Mouse (Mus musculus) embryonic stem cell, embryonic (primary cell): Measurements from ENCODE around the gene Cib4.

Source experiments
- CTCF ChIA-PET, 4 experiments: fragments of 300-600 bp in 2 of 4; fragments of 350-600 bp in 2 of 4; sonication (Branson Sonifier 250); formaldehyde crosslinking; loops; one replicate each; lab custom pipeline; 2022; ENCODE audit warnings: inconsistent platforms in 2 of 4; lab: Charles Lee
- POLR2A ChIA-PET, 4 experiments: fragments of 300-600 bp in 2 of 4; fragments of 350-600 bp in 2 of 4; sonication (Branson Sonifier 250); formaldehyde crosslinking; loops; one replicate each; lab custom pipeline; 2022; ENCODE audit warnings: antibody characterized with exemption in 4 of 4, inconsistent platforms in 1 of 4; lab: Charles Lee

The Cib4 gene

DNA sequence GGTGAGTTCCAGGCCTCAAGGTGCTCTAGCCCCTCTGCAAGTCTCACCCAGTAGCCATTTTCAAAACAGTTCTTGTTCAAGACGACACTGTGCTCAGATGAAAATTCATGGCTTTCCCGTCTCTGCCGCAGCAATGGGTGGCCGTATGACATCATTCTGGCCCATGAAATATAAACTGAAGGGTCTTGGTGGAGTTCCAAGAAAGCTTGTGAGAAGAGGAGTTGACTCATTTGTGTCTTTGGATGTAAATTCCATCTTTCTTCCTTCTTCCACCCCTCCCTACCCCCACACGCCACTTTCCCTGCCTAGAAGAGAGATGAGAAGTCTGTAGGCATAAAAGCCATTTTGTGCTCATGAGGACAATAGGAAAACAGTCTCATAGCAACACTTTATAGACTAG, 54.8 kb downstream of the Cib4 start:
- POLR2A ChIA-PET = no interaction called here
- CTCF ChIA-PET = interaction anchor here in 1 of 4 experiments (0.7 kb wide), 1 partner anchor 14 kb away, joined by 3 read pairs; no protein-coding TSS in a partner anchor

DNA sequence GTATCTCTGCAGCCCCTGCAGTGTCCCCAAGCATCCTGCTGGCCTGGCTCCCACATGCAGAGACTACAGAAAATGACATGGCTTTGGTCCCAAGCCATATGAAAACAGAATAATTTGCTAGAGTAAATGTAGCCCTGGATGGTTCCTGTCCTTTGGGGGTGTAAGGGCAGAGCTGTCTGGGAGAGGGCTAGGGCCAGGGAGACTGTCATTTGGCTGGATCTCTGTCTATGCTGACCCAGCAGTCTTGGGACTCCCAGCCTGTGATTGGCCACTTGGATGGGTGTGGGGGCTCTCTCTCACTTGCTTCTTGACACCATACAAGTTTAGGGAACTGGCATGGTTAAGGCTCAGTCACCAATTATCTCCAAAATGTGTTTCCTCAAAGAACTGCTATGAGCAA, 55.4 kb downstream of the Cib4 start:
- ChIA-PET POLR2A (no interaction called here), CTCF (interaction anchor here in 1 of 4 experiments (0.5 kb wide), 1 partner anchor 196 kb away, joined by 3 read pairs; no protein-coding TSS in a partner anchor)

DNA sequence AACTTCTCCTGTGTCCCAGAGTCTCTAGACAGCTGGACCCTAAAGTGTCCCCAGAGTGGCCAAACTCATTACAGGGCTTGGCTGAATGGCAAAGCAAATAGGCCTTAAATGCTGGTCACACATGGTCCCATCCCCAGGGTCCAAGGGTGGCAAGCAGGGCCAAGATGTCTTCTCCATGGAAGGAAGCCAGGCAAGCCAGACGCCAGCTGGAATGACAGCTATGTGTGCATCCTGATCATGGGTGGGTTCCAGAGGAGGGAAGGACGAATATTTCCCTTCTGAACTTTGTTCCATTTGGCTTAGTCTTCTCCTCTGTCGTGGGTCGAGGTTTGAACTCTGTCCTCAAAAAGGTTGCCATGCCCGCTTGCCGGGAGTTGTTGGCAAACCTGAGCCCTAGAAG, 60.5 kb downstream of the Cib4 start:
- POLR2A ChIA-PET = interaction anchor here in 1 of 4 experiments (0.6 to 1.1 kb wide), 2 partner anchors 10 to 138 kb away, joined by 3 read pairs; no protein-coding TSS in a partner anchor
- CTCF ChIA-PET = interaction anchor here in 2 of 4 experiments (0.5 to 1.3 kb wide), 2 partner anchors 10 to 11 kb away, joined by 3 read pairs; no protein-coding TSS in a partner anchor

DNA sequence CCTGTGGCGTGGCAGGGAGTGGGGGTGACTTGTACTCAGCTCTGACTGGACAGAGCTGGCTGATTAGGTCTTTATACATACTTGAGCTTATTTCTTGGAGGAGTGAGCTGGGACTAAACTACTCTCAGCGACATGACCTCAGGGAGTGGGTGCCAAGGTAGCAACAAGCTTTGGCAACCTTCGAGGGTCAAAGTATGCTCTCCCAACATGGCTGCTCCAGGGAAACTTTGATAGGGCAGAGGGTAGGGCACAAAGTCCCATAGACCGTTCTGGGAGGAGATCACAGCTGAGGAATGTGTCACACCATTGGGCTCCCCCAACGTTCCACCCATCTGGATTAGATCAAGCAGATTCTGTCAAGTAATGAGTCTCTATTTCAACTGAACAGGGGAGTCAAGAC, 61.0 kb downstream of the Cib4 start:
- POLR2A ChIA-PET = no interaction called here
- CTCF ChIA-PET = interaction anchor here in 1 of 4 experiments (1.3 kb wide), 1 partner anchor 11 kb away, joined by 3 read pairs; no protein-coding TSS in a partner anchor

DNA sequence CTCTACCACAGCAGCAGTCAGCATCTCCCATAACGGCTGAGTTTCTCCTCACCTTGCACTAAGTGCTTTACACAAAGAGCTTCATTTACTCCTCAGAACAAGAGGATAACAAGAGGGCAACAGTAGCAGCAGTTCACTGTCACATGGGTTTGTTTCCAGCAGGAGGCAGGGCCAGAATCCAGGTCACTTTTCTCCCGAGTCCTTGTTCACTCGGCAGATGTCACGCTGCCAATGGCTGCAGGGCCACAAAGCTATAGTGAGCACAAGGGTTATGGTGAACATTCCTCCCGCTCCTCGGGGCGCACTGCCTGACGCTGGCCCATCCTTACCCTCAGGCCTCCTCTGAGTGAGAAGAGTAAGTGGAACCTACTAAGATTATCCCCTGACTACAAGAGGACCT, 62.1 kb downstream of the Cib4 start:
- ChIA-PET CTCF (interaction anchor here in 3 of 4 experiments (0.6 to 1.4 kb wide), 3 partner anchors 92 to 269 kb away, joined by 3 to 6 read pairs (median 6); no protein-coding TSS in a partner anchor), POLR2A (interaction anchor here in 2 of 4 experiments (1.0 to 1.4 kb wide), 2 partner anchors 12 kb away, joined by 4 to 8 read pairs; no protein-coding TSS in a partner anchor)

DNA sequence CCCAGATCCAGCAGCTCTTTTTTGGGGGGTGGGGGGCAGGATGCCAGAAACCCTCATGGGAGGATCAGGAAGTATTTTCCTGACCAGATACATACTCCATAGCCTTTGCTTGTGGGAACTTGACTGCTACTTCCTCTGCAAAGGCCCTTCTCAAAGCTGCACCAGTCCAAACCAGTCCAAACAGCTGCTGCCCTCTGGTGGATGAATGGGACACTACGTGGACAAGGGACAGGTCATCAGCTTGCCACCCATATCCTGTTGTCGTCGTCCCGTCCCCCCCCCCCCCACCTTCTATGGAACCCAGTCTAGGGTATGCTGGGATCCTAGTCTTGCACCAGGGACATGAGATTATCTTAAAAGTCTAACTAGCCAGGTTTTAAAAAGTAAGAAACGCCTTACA, 63.3 kb downstream of the Cib4 start:
- ChIA-PET CTCF (interaction anchor here (0.5 to 1.5 kb wide), 48 partner anchors 9 to 1906 kb away, joined by 3 to 13 read pairs (median 4); partner anchors contain the start of genes 1700001C02Rik (in 1 of the 4) and Otof (in 1 of the 4)), POLR2A (interaction anchor here (0.6 to 1.4 kb wide), 9 partner anchors 11 to 1431 kb away, joined by 3 to 8 read pairs (median 4); partner anchors contain the start of gene Otof (in 2 of the 4))

DNA sequence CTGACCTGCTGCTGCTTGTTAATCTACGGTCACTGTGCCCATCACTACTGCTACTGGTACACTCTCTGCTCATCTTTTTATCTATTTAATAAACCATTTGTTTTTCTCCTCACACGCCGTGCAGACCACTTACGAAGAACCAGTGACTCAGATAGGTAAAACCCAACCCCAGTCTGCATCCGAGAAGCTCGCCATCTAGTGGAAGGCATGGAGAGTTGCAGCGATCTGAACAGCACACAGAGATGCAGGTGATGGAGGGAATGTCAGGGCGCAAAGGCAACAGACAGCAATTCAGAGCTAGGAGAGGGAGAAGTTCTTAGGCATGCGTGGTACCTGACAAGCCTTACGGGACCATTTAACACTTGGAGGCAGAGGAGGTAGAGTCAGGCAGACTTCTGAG, 69.1 kb downstream of the Cib4 start:
- ChIA-PET POLR2A (interaction anchor here in 2 of 4 experiments (1.0 to 1.4 kb wide), 4 partner anchors 9 to 34 kb away, joined by 3 to 4 read pairs (median 3); no protein-coding TSS in a partner anchor), CTCF (interaction anchor here (0.6 to 3.3 kb wide), 36 partner anchors 9 to 993 kb away, joined by 3 to 19 read pairs (median 4); partner anchors contain the start of genes Otof (in 3 of the 4), 1700001C02Rik (in 1 of the 4), Cenpa (in 1 of the 4) and Drc1 (in 1 of the 4))

DNA sequence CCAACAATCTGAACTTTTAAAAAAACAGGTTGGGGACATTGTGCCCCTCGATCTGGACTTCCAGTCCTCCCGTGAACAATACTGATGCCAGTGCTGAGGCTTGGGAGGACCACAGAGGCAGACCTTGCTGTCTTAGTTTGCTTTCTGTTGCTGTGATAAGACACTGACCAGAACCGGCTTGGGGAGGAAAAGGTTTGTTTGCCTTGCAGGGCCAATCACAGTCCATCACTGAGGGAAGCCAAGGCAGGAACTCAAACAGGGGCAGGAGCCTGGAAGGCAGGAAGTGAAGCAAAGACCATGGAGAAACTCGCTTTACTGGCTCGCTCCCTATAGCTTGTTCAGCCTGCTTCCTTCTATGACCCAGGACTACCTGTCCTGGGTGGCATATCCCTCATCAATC, 73.5 kb downstream of the Cib4 start:
- CTCF ChIA-PET = interaction anchor here in 1 of 4 experiments (1.6 kb wide), 1 partner anchor 10 kb away, joined by 3 read pairs; no protein-coding TSS in a partner anchor
- POLR2A ChIA-PET = interaction anchor here in 2 of 4 experiments (1.1 to 1.5 kb wide), 2 partner anchors 11 to 14 kb away, joined by 4 read pairs; no protein-coding TSS in a partner anchor

DNA sequence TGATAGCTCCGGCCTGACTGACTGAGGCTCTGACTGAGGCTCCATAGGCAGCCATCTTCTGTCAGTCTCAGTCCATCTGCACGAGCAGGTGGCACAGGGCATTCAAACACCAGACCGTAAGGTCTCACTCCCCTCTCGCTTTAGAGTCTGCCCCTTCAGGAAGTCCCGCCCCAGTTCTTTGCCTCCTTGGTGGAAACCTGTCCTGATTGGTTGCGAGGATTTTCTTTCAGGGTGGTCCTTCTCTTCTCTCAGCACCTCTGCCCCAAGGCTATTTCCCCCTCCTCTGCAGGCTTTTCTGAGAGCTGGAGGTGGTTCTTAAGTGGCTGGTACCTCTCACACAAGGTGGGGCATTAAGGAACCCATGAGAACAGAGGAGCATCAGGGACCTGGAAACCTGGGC, 75.2 kb downstream of the Cib4 start:
- ChIA-PET POLR2A (interaction anchor here in 2 of 4 experiments (1.2 to 1.8 kb wide), 4 partner anchors 11 to 188 kb away, joined by 4 to 5 read pairs (median 4); no protein-coding TSS in a partner anchor), CTCF (interaction anchor here in 3 of 4 experiments (0.8 to 1.5 kb wide), 3 partner anchors 12 to 216 kb away, joined by 3 to 4 read pairs (median 3); no protein-coding TSS in a partner anchor)

DNA sequence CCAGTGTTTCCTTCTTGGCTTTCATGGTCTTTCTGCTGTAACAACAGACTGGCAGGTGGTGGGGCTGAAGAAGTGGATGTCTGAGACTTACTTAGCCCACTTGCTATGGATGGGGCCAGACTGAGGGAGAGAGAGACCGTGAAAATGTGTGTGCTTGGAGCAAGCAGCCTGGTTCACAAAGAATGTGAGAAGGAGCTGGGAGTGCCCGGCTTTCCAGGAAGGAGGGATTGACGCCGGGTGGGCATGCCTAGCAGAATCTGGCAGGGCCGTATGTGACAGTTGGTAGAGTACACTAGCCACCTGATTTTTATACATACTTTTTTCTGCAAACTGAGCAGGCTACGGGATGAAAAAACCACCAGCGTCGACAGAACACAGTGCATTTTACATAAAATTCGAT, 79.3 kb downstream of the Cib4 start:
- ChIA-PET POLR2A (interaction anchor here in 3 of 4 experiments (0.6 to 1.5 kb wide), 4 partner anchors 10 to 477 kb away, joined by 3 to 5 read pairs (median 4); no protein-coding TSS in a partner anchor), CTCF (interaction anchor here in 3 of 4 experiments (0.6 to 2.2 kb wide), 5 partner anchors 10 to 824 kb away, joined by 3 to 7 read pairs (median 4); no protein-coding TSS in a partner anchor)

DNA sequence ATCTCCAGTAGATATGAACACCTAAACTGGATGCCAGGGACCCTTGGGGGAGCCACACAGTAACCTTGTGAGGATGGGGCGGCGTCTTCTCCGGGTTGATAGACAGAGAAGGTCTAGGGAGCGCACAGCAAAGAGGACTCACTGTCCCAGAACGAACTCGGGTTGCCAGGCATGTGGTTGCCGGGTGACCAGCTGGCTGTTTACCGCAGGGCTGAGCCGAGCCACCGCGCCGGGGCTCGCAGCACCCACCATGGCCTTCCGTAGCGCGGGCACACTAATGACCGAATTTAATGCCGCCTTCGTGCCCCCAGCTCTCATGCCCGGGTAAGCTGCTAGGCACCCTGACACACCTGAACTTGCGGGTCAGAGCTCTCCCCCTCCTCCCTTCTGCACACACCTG, 79.8 kb downstream of the Cib4 start, which contains the start of gene 1700001C02Rik:
Gene 1700001C02Rik (plus strand): TSS at position 187 of the 400 bp plus-strand sequence.
- ChIA-PET CTCF (interaction anchor here in 3 of 4 experiments (0.5 to 2.2 kb wide), 5 partner anchors 11 to 825 kb away, joined by 3 to 7 read pairs (median 4); no protein-coding TSS in a partner anchor), POLR2A (no interaction called here)

DNA sequence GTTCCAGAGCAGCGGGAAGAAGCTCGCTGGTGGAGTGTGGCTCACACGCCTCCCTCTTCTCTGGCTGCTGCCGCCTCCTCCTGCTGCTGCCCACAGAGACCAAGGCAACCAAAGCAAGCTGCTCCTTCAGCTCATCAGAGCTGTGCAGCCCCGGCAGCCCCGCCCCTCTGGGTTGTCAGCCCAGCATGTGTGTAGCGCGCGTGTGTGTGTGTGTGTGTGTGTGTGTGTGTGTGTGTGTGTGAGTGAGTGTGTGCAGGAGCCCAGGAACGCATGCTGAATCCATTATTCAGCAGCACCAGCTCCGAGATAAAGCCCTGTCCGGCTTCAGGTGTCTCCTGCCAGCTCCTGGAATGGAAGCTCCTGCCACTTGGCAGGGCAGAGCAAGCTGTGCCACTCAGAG, 83.8 kb downstream of the Cib4 start, which contains the start of gene Otof:
Gene Otof (minus strand): TSS at position 112 of the 400 bp plus-strand sequence.
- POLR2A ChIA-PET = interaction anchor here in 2 of 4 experiments (0.6 to 1.0 kb wide), 2 partner anchors 20 to 21 kb away, joined by 3 read pairs; no protein-coding TSS in a partner anchor
- CTCF ChIA-PET = interaction anchor here (0.6 to 2.2 kb wide), 8 partner anchors 12 to 175 kb away, joined by 3 to 7 read pairs (median 3); no protein-coding TSS in a partner anchor

DNA sequence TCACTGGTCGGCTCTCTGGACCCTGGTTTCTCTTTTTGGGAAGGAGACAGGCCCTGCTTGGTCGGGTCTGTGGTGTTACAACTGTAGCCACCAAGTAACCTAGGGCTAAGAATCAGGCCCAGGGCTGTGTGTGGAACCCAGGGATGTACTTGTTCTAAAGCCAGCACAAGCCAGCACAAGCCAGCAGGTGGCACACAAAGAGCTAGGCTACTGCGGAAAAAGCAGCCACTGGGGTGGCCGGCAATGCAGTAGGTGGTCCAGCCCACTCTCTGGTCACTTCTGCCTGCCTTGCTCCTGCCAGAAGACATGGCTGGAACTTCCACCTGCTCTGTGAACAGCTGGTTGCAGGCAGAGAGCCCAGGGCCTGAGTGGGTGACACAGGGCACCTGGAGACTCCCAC, 85.5 kb downstream of the Cib4 start:
- CTCF ChIA-PET = interaction anchor here (0.5 to 4.4 kb wide), 8 partner anchors 15 to 740 kb away, joined by 3 to 19 read pairs (median 4); no protein-coding TSS in a partner anchor
- POLR2A ChIA-PET = interaction anchor here in 2 of 4 experiments (1.7 to 1.9 kb wide), 2 partner anchors 10 to 20 kb away, joined by 3 to 5 read pairs; no protein-coding TSS in a partner anchor

DNA sequence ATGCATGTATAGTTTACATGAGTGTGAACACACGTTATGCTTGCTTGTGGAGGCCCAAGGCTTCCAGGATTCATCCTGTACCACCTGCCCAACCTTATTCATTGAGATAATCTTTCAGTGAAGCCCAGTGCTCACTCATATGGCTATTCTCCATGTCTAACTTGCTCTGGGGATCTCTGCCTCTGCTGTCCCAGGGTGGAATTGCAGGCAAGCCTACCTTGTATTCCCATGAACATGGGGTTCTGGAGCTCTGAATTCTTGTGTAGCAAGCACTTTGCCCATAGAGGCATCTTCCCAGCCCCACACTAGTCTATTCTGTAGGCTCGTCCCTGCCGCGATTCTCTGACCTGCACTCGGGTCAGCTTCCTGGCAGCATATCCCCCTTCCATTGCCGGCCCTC, 89.6 kb downstream of the Cib4 start:
- CTCF ChIA-PET = interaction anchor here in 3 of 4 experiments (0.6 to 2.0 kb wide), 5 partner anchors 14 to 577 kb away, joined by 3 to 8 read pairs (median 4); no protein-coding TSS in a partner anchor
- POLR2A ChIA-PET = interaction anchor here in 1 of 4 experiments (1.8 kb wide), 1 partner anchor 13 kb away, joined by 5 read pairs; no protein-coding TSS in a partner anchor

DNA sequence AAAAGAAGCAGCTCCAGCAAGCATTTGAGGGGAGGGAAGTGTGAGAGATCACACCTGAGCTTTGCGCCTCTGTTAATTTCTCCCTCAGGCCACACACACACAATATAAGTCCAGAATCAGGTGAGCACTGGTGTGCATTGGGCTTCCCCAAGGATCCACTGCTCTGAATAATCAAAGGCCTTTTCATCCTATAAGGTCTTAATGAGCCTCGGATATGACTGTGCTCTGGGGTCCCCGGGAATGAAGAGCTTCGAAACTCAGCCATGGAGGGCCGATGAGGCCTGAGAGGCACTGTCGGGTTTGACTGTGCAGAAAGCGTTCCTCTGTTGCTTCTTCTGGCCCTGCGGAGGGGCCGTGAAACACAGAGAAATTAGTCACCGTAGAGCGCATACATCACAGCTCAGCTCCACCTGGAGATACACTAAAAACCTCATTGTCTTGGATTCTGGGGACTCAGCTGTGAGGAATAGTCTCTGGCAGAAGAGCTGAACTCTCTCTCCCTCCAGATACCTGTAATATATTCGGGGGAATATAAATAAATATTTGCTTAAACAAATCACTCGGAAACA, 101.2 kb downstream of the Cib4 start:
- POLR2A ChIA-PET = interaction anchor here in 1 of 4 experiments (1.5 kb wide), 1 partner anchor 14 kb away, joined by 3 read pairs; no protein-coding TSS in a partner anchor
- CTCF ChIA-PET = interaction anchor here (0.7 to 1.5 kb wide), 4 partner anchors 17 to 143 kb away, joined by 3 to 15 read pairs (median 4); partner anchors contain the start of gene Otof (in 1 of the 4)

DNA sequence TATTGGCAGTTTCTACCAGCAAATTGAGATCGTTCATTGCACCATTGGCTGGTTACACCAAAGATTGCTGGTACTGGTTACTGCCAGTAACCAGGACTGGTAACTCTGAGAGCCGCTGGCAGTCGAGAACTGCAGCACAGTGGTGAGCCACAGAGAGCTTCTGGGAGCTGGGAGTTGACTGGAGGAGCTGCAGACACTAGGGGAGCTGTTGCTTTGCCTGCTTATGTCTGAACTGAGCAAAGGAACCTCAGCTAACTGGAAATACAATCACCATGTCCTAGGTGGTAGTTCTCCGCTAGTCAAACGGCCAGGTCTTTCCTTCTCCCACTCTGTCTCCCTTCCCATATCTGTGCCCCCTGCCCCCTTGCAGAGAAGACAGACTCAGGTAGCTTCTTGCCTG, 103.4 kb downstream of the Cib4 start:
- ChIA-PET POLR2A (interaction anchor here in 2 of 4 experiments (0.7 to 0.8 kb wide), 2 partner anchors 35 to 206 kb away, joined by 3 read pairs; partner anchors contain the start of gene Slc35f6 (in 1 of the 2)), CTCF (interaction anchor here (0.6 to 1.4 kb wide), 16 partner anchors 9 to 332 kb away, joined by 3 to 11 read pairs (median 4); no protein-coding TSS in a partner anchor)

DNA sequence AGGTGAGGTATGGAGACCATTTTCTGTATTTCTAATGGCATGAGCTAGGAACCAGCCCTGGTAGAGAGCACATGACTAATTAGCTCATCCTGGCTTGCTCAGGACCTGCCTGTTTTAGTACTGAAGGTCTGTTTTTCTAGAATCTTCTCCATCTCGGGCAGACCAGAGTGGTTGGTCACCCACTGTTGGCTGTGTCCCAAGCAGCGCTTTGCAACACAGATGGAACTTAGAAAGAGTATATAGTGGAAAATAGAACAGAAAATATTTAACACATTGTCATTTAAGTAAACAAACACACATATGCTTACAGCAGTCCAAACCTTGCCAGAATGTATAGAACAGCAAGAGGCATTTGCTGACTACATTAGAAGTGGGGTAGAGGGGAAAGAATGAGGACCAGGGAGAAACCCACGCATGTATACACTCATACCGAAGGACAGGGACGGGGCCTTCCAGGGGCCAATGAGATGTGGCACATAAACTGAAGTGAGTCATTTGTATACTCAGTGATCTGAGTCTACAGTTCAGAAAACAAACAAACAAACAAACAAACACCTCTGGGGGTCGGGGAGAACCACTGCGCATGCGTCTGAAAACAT, 105.2 kb downstream of the Cib4 start:
- POLR2A ChIA-PET = no interaction called here
- CTCF ChIA-PET = interaction anchor here in 2 of 4 experiments (0.5 to 0.6 kb wide), 2 partner anchors 49 kb away, joined by 3 read pairs; no protein-coding TSS in a partner anchor
